Comparison of ENCODE assay signal across 15 mouse cellular contexts in genomic region chr13:24453737-24454136, GRCm38 (mm10).
"Had no signal": no experiment of that assay in that cellular context is flagged by ENCODE, and none has a peak within 500 bp of the region (broad histone marks: within the 10 kb centered on the region; RNA-seq: fewer than 3 reads in every experiment).

No protein-coding gene starts in this region.

- H3K4me3 ChIP-seq: limb, embryonic 12.5 days; liver, embryonic 13.5 days; lung, embryonic 15.5 days; megakaryocyte, embryonic 14.5 days; midbrain, embryonic 15.5 days; neural tube, embryonic 12.5 days had no signal

- H3K27me3 ChIP-seq: liver, embryonic 13.5 days; lung, embryonic 15.5 days; megakaryocyte, embryonic 14.5 days; midbrain, embryonic 15.5 days; neural tube, embryonic 12.5 days had no signal

- H3K27ac ChIP-seq: limb, embryonic 12.5 days; liver, embryonic 13.5 days; lung, embryonic 15.5 days; macrophage; midbrain, embryonic 15.5 days; neural tube, embryonic 12.5 days; stomach, postnatal 0 days had no signal

- H3K4me1 ChIP-seq: limb, embryonic 12.5 days; lung, embryonic 15.5 days; midbrain, embryonic 15.5 days; neural tube, embryonic 12.5 days had no signal

- DNase-seq: kidney, postnatal 25 days; liver; liver, embryonic 13.5 days; liver, postnatal 0 days; lung, postnatal 14 days; right cerebral cortex, postnatal 14 days; thymus, adult 18-20 months; thymus, postnatal 25 days had no signal

- H3K36me3 ChIP-seq: limb, embryonic 12.5 days; liver, embryonic 13.5 days; lung, embryonic 15.5 days; midbrain, embryonic 15.5 days; neural tube, embryonic 12.5 days had no signal

- H3K9me3 ChIP-seq: limb, embryonic 12.5 days; liver, embryonic 13.5 days; lung, embryonic 15.5 days; megakaryocyte, embryonic 14.5 days; midbrain, embryonic 15.5 days; neural tube, embryonic 12.5 days had no signal
